Mouse (Mus musculus) MEL (cell line): ENCODE data around the gene Vps53.

Experiments
- CTCF ChIP-seq, 3 experiments: IDR thresholded peaks in 2 of 3; conservative IDR thresholded peaks in 1 of 3; 2 replicates each; pipeline ENCODE4 v1.5.1; 2011 to 2012; ENCODE audit warnings: low read length in 3 of 3, low read depth in 2 of 3, mild to moderate bottlenecking in 2 of 3, improper control_type of control experiment in 1 of 3, inconsistent platforms in 1 of 3, mixed read lengths in 1 of 3, moderate library complexity in 1 of 3; ENCODE audit not compliant: control insufficient read depth in 1 of 3, insufficient read depth in 1 of 3, poor library complexity in 1 of 3, severe bottlenecking in 1 of 3
- POLR2A ChIP-seq, 2 experiments: IDR thresholded peaks; 2 replicates each; pipeline ENCODE4 v1.6.1; 2011 to 2012; ENCODE audit warnings: low read length in 2 of 2, mild to moderate bottlenecking in 2 of 2, control low read depth in 1 of 2, improper control_type of control experiment in 1 of 2, low read depth in 1 of 2, moderate library complexity in 1 of 2; ENCODE audit not compliant: control insufficient read depth in 1 of 2, insufficient read depth in 1 of 2, poor library complexity in 1 of 2
- TAL1 ChIP-seq: IDR thresholded peaks from 2 replicates; pipeline ENCODE4 v1.6.1; 2012; ENCODE audit warnings: mild to moderate bottlenecking, inconsistent platforms, low read length, moderate library complexity, mixed read lengths

- TF ChIP-seq POLR2A (IDR thresholded peaks at IDR 0.05; ENCODE audit: control insufficient read depth in 1 of 2, insufficient read depth in 1 of 2, low read depth in 1 of 2, low read length in 2 of 2, poor library complexity in 1 of 2) = no peak
- no peak for TF ChIP-seq TAL1
- no peak for TF ChIP-seq CTCF (IDR thresholded peaks at IDR 0.05 in 2 of 3, conservative IDR thresholded peaks at IDR 0.05 in 1 of 3; ENCODE audit: control insufficient read depth in 1 of 3, insufficient read depth in 1 of 3, low read depth in 2 of 3, low read length in 3 of 3, poor library complexity in 1 of 3, severe bottlenecking in 1 of 3)
These were observed 144.3 kb downstream of the Vps53 start for GRCm38 (mm10) chr11:76035182-76035581.
